Mouse (Mus musculus): ENCODE data around the gene Pafah2. TPM values are rescaled to one million over a fixed set of nuclear protein-coding genes. Genes with fewer than 3 reads are reported as not detected.

Gene Pafah2
- total RNA-seq, 2 experiments from 2014 or later: 6.8 to 8.0 TPM

DNA sequence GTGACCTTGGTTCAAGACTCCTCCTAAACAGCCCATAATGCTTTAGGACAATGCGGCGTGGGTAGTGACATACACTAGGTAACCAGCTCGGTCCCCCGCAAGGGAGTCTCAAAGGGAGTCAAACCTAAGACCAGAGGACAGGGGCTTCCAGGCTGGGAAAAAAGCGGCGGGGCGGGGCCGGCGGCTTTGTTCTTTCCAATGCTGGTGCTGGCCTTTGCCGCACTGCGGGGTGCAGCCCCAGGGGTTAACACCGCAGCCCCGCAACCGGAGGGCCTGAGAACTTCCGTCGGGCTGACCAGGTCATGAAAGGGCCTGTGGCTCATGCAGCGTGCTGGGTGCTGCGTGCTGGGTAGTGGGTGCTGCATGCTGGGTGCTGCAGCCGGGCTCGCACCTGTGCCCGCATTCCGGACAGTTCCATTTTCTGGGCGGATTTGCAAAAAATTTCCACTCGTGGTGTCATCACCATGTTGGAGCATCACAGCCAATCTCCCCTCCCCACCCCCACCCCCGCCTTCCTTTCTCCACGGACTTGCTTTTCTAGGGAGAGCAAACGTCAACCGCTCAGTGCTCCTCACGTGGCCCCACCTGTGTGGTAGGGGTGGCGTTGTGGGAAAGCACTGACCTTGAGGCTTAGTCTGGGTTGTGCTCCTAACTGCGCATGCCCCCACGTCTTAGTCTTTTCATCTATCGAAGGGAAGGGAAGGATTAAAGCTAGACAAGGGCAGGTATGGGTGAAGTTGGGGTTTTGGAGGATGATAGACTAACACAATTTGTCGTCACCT lies 57.7 kb downstream of the Pafah2 start:
- no peak for DNase-seq
- intact Hi-C loops (cut with DNase I): no loop called here

DNA sequence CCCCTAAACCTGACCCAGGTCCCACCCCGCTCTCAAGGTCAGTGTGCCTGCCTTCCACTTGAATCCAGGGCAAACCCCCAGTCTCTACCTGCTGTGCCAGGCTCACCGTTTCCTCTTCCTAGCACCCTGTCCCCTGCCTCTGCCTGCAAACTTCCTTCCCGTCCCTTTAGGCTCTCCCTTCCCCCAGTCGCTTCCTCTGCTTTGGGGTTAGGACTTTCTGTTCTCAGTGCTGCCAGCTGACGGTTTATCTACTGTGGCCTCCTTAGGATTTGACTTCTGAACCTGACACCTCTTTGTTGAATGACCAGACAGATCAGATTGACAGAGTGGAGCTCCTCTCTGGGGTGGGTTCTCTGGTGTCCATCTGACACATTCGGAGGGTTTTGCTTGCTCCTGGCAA lies 59.2 kb downstream of the Pafah2 start:
- no peak for DNase-seq
- intact Hi-C loops (cut with DNase I): no loop called here

DNA sequence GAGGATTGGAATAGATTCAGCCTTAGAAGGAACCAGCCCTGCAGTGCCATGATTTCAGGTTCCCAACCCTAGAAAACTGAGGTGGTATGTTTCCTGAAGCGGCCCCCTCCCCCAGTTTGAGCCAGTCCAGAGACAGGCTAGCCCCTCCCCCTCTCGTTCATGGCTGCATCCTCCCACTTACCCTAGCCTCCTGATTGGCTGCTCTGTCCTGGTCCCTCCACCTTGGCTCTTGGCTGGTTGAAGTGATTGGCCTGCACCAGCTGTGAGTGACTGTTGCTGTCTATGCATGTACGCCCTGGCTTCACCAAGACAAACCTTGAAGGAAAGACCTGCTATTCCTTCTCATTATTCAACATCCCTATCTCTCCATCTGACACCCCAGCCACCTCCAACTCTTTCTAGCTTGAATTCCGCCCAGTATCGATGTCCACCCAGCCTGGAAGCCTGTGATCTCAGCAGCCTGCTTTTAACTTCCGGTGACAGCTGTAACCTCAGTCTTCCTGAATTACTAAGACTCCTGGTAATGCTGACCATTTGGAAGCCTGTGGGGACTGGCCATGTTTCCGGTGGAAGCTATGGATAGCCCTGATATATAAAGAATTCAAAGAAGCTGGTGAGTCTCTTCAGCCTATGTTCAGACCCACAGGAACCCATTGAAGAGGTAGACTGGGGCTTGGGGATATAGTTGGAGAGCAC lies 61.2 kb downstream of the Pafah2 start:
- intact Hi-C loops (cut with DNase I): no loop called here
- no peak for DNase-seq

DNA sequence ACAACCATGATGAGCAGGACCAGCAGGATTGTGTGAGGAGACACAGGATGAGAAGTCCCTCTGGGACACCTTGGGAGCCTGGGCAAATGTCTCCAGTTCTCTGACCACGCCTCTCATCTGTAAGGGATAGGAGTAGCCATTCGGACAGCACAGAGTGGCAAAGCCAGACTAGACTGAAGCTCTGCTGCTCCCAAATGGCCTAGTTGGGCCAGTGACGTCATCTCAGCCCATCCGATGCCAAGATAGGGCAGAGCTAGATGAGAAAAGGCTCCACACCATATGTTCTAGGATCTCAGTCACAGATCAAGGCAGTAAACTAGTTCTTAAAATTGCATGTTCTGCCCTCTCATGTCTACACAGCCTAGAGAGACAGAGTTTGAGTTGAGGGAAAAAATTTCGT lies 62.7 kb downstream of the Pafah2 start:
- intact Hi-C loops (cut with DNase I): no loop called here
- DNase-seq: no peak

DNA sequence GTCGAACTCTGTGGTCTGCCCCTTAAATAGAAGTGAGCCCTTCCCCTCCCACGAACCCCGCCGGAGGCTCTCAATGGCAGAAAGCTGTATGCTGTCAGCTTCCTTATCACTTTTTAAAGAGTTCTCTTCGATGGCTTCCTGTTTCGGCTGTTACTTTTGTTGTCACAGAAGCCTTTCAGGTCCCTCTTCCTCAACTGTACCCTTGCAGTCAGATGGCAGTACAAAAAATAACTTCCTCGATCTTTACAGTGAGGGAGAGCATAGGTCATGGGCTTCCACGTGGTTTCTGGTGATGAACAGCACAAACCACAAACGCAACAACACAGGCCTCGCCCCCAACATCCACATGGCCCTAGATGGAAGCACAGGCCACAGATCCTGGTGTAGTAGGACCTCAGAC lies 64.2 kb downstream of the Pafah2 start:
- intact Hi-C loops (cut with DNase I): no loop called here

DNA sequence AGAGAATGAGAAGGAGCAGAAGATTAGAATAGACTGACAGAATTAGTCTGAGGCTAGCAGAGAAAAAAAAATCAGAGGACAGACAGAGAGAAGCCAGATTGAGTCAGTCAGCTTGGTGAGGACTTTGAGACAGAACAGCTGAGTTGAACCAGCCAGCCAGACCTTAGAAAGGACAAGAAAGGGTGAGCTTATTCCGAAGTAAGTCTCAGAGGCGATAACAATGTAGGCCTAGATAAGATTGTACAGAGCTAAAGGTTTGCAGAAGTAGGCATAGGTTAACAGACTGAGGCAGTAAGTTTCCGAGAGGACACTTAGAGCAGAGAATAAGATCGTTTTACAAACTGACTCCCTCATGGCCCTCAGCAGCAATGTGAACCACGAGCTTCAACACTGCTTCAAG lies 65.1 kb downstream of the Pafah2 start:
- intact Hi-C loops (cut with DNase I): no loop called here
- DNase-seq: no peak

More for the DNA sequence above, 64.2 kb downstream of the Pafah2 start:
- DNase-seq: no peak

DNA sequence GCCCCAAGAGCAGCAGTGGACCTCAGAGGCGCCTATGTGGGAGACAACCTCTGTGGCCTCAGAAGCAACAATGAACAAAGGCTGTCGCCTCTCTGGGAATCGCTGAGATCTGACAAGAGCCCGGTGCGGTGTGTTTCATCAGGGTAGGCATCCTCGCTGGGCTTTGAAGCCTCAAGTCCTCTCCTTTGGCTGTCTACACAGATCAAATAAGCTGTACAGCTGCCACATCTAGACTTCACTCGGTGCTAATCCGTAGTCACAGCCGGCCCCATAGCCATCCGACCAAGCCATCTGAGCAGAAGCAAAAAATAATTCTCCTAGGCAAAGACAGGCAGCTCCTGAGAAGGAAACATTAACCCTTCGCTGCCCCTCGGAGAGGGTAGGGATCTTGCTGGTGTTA lies 69.7 kb downstream of the Pafah2 start:
- DNase-seq: no peak
- intact Hi-C loops (cut with DNase I): no loop called here

DNA sequence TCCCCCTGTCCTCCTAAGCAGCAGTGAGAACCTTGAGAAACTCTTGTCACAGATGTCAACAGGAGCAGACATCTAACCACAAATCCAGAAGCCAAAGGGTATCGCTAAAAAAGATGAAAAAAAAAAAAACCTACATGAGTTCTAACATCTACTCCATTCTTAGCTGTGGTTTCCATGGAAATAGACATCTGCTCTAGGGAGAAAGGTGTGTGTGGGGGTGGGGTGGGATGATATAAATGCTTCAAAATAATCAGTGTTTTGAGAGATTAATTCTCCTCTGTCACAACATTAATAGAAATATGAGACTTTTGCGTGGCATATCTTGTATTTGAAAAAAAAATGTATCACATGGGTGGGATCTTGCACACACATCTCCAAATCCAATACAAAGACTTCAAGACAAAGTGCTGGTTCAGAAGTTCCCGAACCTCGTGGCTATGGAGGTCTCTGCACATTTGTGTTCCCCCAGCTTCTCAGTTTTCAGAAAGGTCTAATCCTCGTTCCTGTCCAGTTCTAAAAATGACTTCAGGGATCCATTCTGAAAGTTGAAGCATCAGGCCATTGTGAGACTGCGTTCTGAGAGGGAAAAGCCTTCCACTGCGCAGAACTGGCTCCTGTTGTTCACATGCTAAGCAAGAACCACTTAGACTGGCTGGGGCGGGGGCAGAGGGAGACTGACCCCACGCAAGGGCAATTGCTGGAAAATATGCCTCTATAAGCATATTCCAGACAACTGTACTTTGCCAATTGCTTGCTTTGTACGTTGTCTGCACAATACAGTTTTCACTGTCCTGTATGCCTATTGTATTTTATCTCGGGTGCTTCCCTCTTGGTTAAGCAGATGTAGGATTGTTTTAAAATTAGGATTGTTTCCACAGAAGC lies 70.5 kb downstream of the Pafah2 start:
- intact Hi-C loops (cut with DNase I): no loop called here
- no peak for DNase-seq

DNA sequence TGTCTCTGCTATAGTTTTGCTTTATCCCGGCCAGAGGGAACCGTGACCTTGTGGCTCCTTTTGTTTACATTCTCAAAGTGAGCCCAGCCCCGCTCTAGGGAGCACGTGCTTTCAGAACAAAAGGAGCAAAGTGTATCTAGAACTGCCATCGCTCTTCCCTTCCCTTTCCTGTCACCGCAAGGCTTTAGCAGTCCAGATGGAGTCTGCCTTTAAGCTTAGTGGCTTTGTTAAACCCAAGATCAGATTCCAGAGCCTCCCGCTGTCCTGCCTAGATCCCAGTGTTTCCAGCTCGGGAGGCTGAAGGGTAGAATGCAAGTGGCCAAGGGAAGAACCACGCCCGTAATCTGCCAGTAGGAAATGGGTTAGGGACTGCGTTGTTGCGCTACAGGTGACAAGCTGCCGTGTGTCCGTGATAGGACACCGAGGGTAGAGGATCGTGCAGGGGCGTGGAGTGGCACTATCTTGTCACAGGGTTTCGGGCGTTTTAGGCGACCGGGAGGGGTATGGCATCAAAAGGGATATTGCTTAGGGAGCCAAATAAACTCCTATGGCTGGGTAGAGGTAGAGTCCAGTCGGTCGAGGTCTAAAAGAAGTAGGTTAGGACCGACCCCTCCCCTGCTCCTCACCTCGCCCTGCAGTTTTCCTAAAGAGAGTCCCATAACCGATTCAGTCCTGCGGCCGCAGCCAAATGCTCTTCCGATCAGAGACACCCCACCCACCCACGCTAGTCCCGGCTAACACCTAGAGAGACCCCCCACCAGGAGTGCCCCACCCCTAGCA lies 71.5 kb downstream of the Pafah2 start:
- intact Hi-C loops (cut with DNase I): no loop called here
- DNase-seq: peak; percentile 31 to 49

DNA sequence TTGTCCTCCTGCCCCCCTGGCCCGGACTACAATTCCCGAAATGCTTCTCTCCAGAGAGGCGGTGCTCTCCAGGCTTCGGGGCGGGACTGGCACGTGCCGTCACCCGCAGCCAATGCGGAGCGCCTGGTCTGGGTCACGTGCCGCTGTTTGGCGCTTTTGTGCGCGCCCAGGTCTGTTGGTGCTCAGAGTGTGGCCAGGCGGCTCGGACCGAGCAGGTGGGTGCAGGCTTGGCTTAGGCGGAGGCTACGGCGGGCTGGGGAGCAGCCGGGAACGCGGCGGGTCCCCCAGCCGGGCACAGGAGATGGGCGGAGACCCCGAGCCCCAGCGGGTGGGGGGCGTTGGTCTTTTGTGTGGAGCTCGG lies 72.1 kb downstream of the Pafah2 start, which contains the start of gene Stmn1:
Gene Stmn1, plus strand, starts transcription at position 106 of the 361 bp plus-strand sequence.
- intact Hi-C loops (cut with DNase I): no loop called here
- DNase-seq: peak; percentile 90 to 92

DNA sequence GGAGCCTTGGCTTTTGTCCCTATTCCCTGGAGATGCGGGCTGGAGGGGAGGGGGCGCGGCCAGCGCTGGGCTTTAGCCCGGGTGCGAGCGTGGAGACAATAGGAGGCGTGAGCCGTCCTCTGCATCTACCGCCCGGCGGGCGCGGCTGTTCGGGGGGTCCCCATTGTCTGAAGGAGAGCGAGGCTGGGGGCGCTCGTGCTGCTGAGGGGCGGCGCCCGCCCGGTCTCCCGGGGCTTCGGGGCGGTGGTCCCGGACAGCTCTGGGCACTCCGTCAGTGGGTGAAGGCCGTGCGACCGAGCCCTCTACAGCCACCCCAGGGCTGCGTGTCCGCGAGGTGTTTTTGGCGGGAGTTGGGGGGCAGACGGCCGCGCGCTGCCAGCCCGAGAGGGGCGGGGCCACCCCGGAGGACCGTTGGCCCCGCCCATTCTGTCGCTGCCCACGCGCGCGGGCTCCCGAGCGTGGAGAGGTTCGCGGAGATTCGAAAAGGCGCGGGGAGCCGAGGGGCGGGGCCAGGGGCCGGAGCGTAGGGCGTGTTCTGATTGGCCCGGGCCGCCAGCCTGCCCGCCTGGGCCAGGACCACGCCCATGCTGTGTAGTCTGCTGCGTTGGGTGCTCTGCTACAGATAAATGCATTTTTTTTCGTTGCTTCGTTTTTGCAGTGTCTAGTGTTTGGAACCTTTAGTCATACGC lies 72.6 kb downstream of the Pafah2 start:
- intact Hi-C loops (cut with DNase I): no loop called here
- DNase-seq: peak; percentile 93 to 96

DNA sequence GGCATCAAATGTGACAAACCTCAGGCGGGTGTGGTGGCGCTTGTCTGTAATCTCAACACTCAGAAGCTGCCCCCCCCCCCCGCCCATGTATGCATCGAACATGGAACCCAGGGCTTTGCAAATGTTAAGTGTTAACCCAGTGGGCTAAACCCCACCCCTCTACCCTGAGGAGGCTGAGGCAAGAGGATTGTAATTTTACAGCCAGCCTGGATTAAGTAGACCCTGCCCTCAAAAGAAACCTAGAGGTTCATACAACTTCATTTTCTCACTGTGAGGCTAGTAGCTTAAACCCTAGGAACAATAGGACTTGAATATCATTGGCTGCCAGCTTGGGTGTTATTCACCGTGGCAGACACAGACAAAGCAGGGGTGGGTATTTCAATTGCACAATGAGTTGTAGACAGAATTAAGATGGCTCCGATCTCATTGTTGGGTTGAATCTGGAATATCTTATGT lies 73.2 kb downstream of the Pafah2 start:
- DNase-seq: no peak
- intact Hi-C loops (cut with DNase I): no loop called here

DNA sequence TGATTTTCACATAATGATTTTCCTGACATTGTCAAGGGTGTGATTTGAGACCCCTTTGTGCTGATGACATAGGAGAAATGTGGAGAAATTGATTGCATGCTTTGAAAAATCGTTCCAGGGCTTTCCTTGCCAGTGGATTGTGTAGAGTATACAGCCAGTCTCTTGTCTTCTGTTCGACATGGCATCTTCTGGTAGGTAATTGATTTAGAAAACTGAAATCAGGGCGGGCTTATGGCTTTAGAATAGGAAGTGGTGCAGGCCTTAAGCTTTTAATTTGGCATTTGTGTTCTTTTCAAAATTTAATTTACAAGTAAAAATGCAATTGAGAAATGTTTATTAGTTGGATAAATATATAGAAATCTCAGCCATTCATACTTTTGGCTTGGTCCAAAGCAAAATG lies 73.9 kb downstream of the Pafah2 start:
- intact Hi-C loops (cut with DNase I): loop anchor here (10.0 kb wide), 1 partner anchor 225 kb away; the partner anchor contains the start of genes E130218I03Rik, Gm30191 and Zfp593

DNA sequence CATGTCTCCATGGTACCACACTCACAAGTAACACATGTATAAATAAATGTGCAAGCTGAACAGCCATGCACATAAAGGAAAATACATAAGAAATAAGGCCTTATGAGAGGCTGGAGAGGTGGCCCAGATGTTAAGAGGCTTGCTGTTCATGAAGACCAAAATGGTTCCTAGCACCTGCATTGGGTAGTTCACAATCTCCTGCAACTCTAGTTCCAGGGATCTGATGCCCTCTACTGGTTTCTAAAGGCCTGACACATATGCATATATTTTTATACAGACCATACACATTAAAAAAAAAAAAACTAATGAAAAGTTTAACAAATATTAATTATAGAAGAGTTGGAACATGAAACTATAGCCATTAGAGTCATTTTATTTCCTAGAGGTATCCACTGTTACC lies 75.3 kb downstream of the Pafah2 start:
- intact Hi-C loops (cut with DNase I): loop anchor here (10.0 kb wide), 1 partner anchor 227 kb away; the partner anchor contains the start of genes E130218I03Rik, Gm30191 and Zfp593
- no peak for DNase-seq

More for the DNA sequence above, 73.9 kb downstream of the Pafah2 start:
- DNase-seq: no peak

DNA sequence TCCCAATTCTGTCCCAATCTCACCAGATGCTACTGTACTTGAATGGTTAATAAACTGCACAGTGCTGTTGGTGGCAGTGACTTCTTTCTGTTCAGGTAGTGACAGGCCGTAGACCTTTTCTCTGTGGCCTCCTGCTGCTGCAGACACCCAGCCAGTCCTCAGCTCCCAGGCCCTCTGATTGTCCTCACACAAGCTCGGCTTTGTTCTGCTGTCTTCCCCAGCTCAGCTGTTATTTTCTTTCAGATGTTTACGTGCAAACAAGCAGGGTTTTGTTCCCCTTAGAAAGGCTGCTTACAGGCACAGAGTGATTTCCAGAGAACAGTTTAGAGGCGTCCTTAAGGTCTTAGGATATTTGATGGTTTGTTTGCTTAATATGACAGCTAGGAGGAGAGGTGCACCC lies 77.6 kb downstream of the Pafah2 start:
- intact Hi-C loops (cut with DNase I): loop anchor here (10.0 kb wide), 1 partner anchor 229 kb away; the partner anchor contains the start of genes E130218I03Rik, Gm30191 and Zfp593
- no peak for DNase-seq

DNA sequence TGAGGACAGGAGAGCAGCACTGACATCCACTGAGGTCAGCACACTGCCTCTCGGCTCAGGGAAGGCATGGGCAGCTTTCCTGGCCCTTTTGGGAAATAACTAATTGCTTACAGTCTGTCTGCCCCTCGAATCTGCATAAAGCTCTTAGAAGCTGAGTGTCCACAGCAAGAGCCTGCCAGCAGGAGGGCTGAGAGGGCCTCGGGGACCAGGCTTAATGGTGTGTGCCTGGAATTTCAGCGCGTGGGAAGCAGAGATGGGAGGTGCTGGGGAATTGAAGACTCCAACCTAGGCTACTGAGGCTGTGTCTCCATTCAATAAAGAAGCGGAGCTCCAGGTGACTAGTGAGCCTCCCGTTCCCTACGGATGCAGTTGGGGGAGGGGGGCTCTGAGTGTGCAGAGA lies 78.1 kb downstream of the Pafah2 start:
- DNase-seq: no peak
- intact Hi-C loops (cut with DNase I): loop anchor here (10.0 kb wide), 1 partner anchor 229 kb away; the partner anchor contains the start of genes E130218I03Rik, Gm30191 and Zfp593

DNA sequence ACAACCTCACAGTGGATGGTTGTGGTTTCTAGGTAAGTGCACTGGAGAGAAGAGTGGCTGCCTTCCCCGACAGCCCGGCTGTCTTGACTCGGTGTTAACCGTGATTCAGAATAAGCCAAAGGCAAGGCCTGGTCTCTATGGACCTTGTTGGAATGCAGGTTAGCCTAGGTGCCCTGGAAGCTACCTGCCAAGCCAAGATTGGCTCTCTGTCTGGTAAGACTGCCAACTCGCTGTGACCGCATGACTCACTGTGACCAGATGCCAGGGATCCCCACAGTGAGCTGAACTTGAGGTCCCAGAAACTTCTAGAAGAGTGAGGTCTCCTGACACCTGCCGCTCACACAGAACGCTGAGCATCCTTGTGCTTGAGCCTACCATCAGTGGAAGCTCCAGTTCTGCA lies 80.8 kb downstream of the Pafah2 start:
- DNase-seq: no peak
- intact Hi-C loops (cut with DNase I): loop anchor here (10.0 kb wide), 1 partner anchor 232 kb away; the partner anchor contains the start of genes E130218I03Rik, Gm30191 and Zfp593
